Mouse (Mus musculus): ENCODE measurements around the gene Il15ra.

DNA sequence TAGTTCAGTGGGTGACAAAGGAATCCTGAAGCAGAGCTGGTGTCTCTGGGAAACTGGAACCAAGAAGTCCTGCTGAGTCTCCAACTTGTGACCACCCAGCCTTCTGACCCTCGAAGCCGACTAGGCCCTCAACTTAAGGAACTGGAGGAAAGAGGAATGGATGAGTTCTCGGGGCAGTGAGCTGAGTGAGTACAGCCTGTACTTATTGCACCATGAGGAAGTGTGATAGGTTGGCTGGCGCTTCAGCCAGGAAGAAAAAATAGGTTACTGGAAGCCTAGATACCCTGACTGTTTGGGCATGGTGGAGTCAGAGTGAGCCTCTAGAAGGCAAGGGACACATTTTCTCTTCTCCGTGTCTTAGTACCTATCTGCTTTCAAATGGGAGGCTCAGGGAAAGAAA is 3.4 kb downstream of the Il15ra start:
- no peak for TF ChIP-seq POLR2A (IDR thresholded peaks at IDR 0.05; ENCODE audit: low read depth, low read length)
- TF ChIP-seq POLR2AphosphoS2 (IDR thresholded peaks at IDR 0.05; ENCODE audit: low read depth, low read length) = no peak
- no peak for TF ChIP-seq USF1 (IDR thresholded peaks at IDR 0.05; ENCODE audit: low read depth, low read length)
- TF ChIP-seq IRF4 (IDR thresholded peaks at IDR 0.05; ENCODE audit: low read depth, low read length) = no peak
- no peak for TF ChIP-seq EP300 (IDR thresholded peaks at IDR 0.05; ENCODE audit: low read length)
- no peak for TF ChIP-seq SMC3 (IDR thresholded peaks at IDR 0.05; ENCODE audit: low read depth, low read length)
- TF ChIP-seq MAX (IDR thresholded peaks at IDR 0.05; ENCODE audit: low read length) = no peak
- no peak for TF ChIP-seq CTCF (conservative IDR thresholded peaks at IDR 0.05 in 1 of 2, IDR thresholded peaks at IDR 0.05 in 1 of 2; ENCODE audit: low read depth in 2 of 2, low read length in 2 of 2)
- TF ChIP-seq JUND (conservative IDR thresholded peaks at IDR 0.05; ENCODE audit: low read depth, low read length) = no peak
- TF ChIP-seq HCFC1 (IDR thresholded peaks at IDR 0.05; ENCODE audit: low read depth, low read length) = no peak

All from CH12.LX (cell line).